Mouse (Mus musculus) kidney, adult 2 months (tissue): ENCODE measurements around the gene Ahcy.

Experiments
- CTCF ChIP-seq: fragments of 200-500 bp; conservative IDR thresholded peaks from 2 replicates; pipeline ENCODE4 v1.5.1; 2011; ENCODE audit warnings: low read depth, mild to moderate bottlenecking, control low read depth, low read length, moderate library complexity, mixed read lengths; ENCODE audit not compliant: insufficient read depth, insufficient read length
- POLR2A ChIP-seq: fragments of 200-500 bp; IDR thresholded peaks from one replicate; pipeline ENCODE4 v1.6.1; 2011; ENCODE audit warnings: low read depth, low read length, control low read depth

DNA sequence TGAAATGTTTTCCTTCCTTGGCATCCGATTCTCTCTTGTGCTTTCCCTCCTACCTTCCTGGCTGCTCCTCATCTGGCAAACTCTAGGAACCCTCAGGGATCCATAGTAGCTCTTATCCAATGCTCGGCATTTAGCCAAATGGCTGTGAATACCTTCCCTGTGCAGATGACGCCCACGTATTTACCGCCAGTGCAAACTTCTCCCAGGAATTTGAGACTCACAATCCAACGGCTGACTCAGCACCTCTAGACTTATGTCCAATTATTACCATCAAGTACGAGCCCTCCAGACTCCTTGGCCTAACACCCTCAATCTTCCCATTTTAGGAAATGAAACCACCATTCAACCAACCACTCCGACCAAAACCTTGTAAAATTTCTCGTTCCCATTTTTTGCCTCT lies 3.3 kb downstream of the Ahcy start:
- no peak for TF ChIP-seq POLR2A
- TF ChIP-seq CTCF = no peak
